Mouse (Mus musculus) spleen, adult 2 months (tissue): Measurements from ENCODE around the gene Tmem266.

Source experiments
- CTCF ChIP-seq: fragments of 200-500 bp; IDR thresholded peaks from 2 replicates; pipeline ENCODE4 v1.5.1; 2011; ENCODE audit warnings: mild to moderate bottlenecking, inconsistent platforms; ENCODE audit not compliant: insufficient read depth, insufficient read length, insufficient replicate concordance; ENCODE audit errors: extremely low read depth
- POLR2A ChIP-seq: fragments of 200-500 bp; IDR thresholded peaks from 2 replicates; pipeline ENCODE4 v1.6.1; 2011; ENCODE audit warnings: low read depth, low read length, inconsistent platforms

GRCm38 (mm10) chr9:55368011-55368410 lies 41.3 kb downstream of the Tmem266 start:
- no peak for TF ChIP-seq CTCF
- TF ChIP-seq POLR2A = no peak
